Mouse (Mus musculus) heart, postnatal 0 days (tissue): ENCODE results near the gene Tmem56.

Source experiments
- CTCF ChIP-seq: IDR thresholded peaks from 2 replicates; pipeline ENCODE4 v1.5.1; 2016; ENCODE audit warnings: antibody characterized with exemption, control low read depth, low read depth
- EP300 ChIP-seq: IDR thresholded peaks from 2 replicates; pipeline ENCODE4 v1.6.1; 2016; ENCODE audit warnings: antibody characterized with exemption, low read depth

- TF ChIP-seq CTCF (no peak), EP300 (no peak)
Observed at GRCm38 (mm10) chr3:121239096-121239495, 43.8 kb downstream of the Tmem56 start.
